In the genomic region with DNA sequence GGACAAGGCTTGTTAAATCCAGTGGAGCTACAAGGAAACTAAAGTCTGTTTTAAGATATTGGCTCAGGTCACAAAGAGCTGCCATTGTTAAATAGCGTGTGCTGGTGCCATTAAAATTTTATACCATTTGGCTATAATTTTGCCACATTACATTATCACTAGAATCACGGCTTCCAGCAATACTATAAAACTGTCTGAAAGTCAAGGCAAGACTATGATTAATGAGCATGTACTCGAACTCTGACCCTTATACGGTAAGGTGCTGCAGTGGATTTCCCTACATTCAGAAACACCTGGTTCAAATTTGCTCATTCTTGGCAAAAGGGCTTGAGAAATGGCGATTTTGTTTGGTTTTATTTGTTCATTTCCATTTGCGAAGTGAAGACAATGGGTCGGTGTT, we compare ENCODE assay signal across 19 mouse cellular contexts.
"Had no signal": no experiment of that assay in that cellular context is flagged by ENCODE, and none has a peak within 500 bp of the region (broad histone marks: within the 10 kb centered on the region; RNA-seq: fewer than 3 reads in every experiment).

No protein-coding gene starts in this region.

- H3K36me3 ChIP-seq: limb, embryonic 13.5 days; liver, embryonic 13.5 days; midbrain, embryonic 10.5 days; midbrain, embryonic 13.5 days; neural tube, embryonic 13.5 days had no signal

- DNase-seq: kidney, adult 2 months; kidney, postnatal 25 days; liver, embryonic 13.5 days; lung, adult 2 months; retina, postnatal 1 day; right cerebral cortex, postnatal 25 days; thymus, adult 18-20 months; thymus, postnatal 14 days; thymus, postnatal 4 days had no signal

- H3K9me3 ChIP-seq: midbrain, embryonic 10.5 days; midbrain, embryonic 13.5 days; neural tube, embryonic 13.5 days had no signal

- H3K27me3 ChIP-seq: liver, embryonic 13.5 days; midbrain, embryonic 13.5 days; neural tube, embryonic 13.5 days had no signal

- H3K9ac ChIP-seq: limb, embryonic 13.5 days; liver, embryonic 13.5 days; midbrain, embryonic 13.5 days; neural tube, embryonic 13.5 days had no signal

- H3K4me1 ChIP-seq: liver, embryonic 13.5 days; midbrain, embryonic 10.5 days; neural tube, embryonic 13.5 days had no signal

- H3K4me2 ChIP-seq: limb, embryonic 13.5 days; liver, embryonic 13.5 days; midbrain, embryonic 13.5 days; neural tube, embryonic 13.5 days had no signal

- H3K4me3 ChIP-seq: layer of hippocampus, adult 2 months; limb, embryonic 13.5 days; liver, embryonic 13.5 days; midbrain, embryonic 10.5 days; midbrain, embryonic 13.5 days; myocyte; neural tube, embryonic 13.5 days had no signal

- H3K27ac ChIP-seq: kidney, postnatal 0 days; layer of hippocampus, adult 2 months; limb, embryonic 13.5 days; liver, embryonic 13.5 days; macrophage; midbrain, embryonic 10.5 days; midbrain, embryonic 13.5 days; neural tube, embryonic 13.5 days had no signal

- ATAC-seq: intestine, postnatal 0 days; midbrain, embryonic 13.5 days; midbrain, embryonic 16.5 days had no signal
